Mouse (Mus musculus): ENCODE data around the gene Skiv2l. TPM values are rescaled to one million over a fixed set of nuclear protein-coding genes. Genes with fewer than 3 reads are reported as not detected.
"Not testable (repeated sequence)": the region's sequence is repeated elsewhere in the genome, so short reads cannot be mapped to it uniquely, and the experiment has no call there.

Skiv2l gene
- total RNA-seq, 1 experiment = 40.5 TPM

- no peak overlapping the region for H3K4me3 ChIP-seq (ENCODE audit: insufficient read depth in 1 of 2, low read depth in 1 of 2, low read length in 2 of 2, poor library complexity in 1 of 2, severe bottlenecking in 1 of 2)
- no peaks in the 10 kb centered on the region for H3K36me3 ChIP-seq (ENCODE audit: control insufficient read depth, insufficient read depth, low read length, poor library complexity, severe bottlenecking)
- no peak overlapping the region for H3K27ac ChIP-seq (ENCODE audit: insufficient read depth, low read depth, low read length, poor library complexity, severe bottlenecking)
- H3K9me3 ChIP-seq (ENCODE audit: control insufficient read depth, insufficient read depth, low read depth, low read length) = no peaks in the 10 kb centered on the region
- H3K4me1 ChIP-seq (ENCODE audit: control insufficient read depth in 2 of 2, insufficient read depth in 2 of 2, low read length in 2 of 2, poor library complexity in 1 of 2) = 0 out of 4 replicates have a peak, but pooled peaks cover 0 to 2% of the 10 kb centered on the region in 2 experiments
- TF ChIP-seq CHD2 (IDR thresholded peaks at IDR 0.05; ENCODE audit: low read depth, low read length) = no peak
- TF ChIP-seq ZNF384 (IDR thresholded peaks at IDR 0.05; ENCODE audit: low read depth, low read length) = no peak
- H3K9ac ChIP-seq (ENCODE audit: insufficient read depth, low read depth, low read length, poor library complexity, severe bottlenecking) = no peak overlapping the region
- in situ Hi-C loops (cut with MboI; ENCODE audit: low sequenced_read_pairs in 2 of 2, unreplicated experiment in 2 of 2) = no loop called here
- DNase-seq (ENCODE audit: low read depth, low spot score) = no peak
Observed at GRCm38 (mm10) chr17:34808599-34809205, 41.3 kb downstream of the Skiv2l start.

DNA sequence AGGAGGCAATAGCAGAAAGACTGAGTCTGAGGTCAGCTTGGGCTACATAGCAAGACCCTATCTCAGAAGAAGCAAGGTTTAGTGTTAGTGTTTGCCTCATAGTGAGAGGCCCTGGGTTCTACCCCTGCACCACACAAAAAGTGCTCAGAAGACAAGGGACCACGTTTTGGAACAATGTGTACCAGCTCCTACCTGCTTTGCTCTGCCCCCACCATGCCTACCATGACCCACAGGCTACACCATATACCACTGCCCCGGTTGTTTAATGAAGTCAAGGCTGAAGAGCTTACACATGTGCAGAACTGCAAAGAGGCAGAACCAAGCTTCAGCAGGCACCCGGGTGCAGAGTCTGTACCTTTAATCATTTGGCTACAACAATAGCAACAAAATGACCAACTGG is 42.8 kb downstream of the Skiv2l start:
- no peaks in the 10 kb centered on the region for H3K9me3 ChIP-seq (ENCODE audit: control insufficient read depth, insufficient read depth, low read depth, low read length)
- in situ Hi-C loops (cut with MboI; ENCODE audit: low sequenced_read_pairs in 2 of 2, unreplicated experiment in 2 of 2) = no loop called here
- TF ChIP-seq ZC3H11A (IDR thresholded peaks at IDR 0.05; ENCODE audit: borderline replicate concordance, low read depth, low read length) (no peak), MAFK (IDR thresholded peaks at IDR 0.05; ENCODE audit: insufficient read depth, low read depth, low read length) (no peak), ZNF384 (IDR thresholded peaks at IDR 0.05; ENCODE audit: low read depth, low read length) (no peak), HCFC1 (IDR thresholded peaks at IDR 0.05; ENCODE audit: borderline replicate concordance, insufficient read depth, low read length) (no peak), CHD2 (IDR thresholded peaks at IDR 0.05; ENCODE audit: low read depth, low read length) (no peak)
- H3K9ac ChIP-seq (ENCODE audit: insufficient read depth, low read depth, low read length, poor library complexity, severe bottlenecking) = no peak overlapping the region
- no peak overlapping the region for H3K4me3 ChIP-seq (ENCODE audit: insufficient read depth in 1 of 2, low read depth in 1 of 2, low read length in 2 of 2, poor library complexity in 1 of 2, severe bottlenecking in 1 of 2)
- H3K27ac ChIP-seq (ENCODE audit: insufficient read depth, low read depth, low read length, poor library complexity, severe bottlenecking) = no peak overlapping the region
- no peak for DNase-seq (ENCODE audit: low read depth, low spot score)
- H3K36me3 ChIP-seq (ENCODE audit: control insufficient read depth, insufficient read depth, low read length, poor library complexity, severe bottlenecking) = no peaks in the 10 kb centered on the region
- H3K4me1 ChIP-seq (ENCODE audit: control insufficient read depth in 2 of 2, insufficient read depth in 2 of 2, low read length in 2 of 2, poor library complexity in 1 of 2) = 0 out of 4 replicates have a peak, but pooled peaks cover 0 to 2% of the 10 kb centered on the region in 2 experiments

- TF ChIP-seq ZC3H11A (IDR thresholded peaks at IDR 0.05; ENCODE audit: borderline replicate concordance, low read depth, low read length) (0 out of 2 replicates have a peak, but pooled peaks have one; percentile 14), HCFC1 (IDR thresholded peaks at IDR 0.05; ENCODE audit: borderline replicate concordance, insufficient read depth, low read length) (no peak)
- H3K36me3 ChIP-seq (ENCODE audit: control insufficient read depth, insufficient read depth, low read length, poor library complexity, severe bottlenecking) = no peaks in the 10 kb centered on the region
- peak; percentile 26 for DNase-seq (ENCODE audit: low read depth, low spot score)
- no peaks in the 10 kb centered on the region for H3K4me1 ChIP-seq (ENCODE audit: control insufficient read depth in 2 of 2, insufficient read depth in 2 of 2, low read length in 2 of 2, poor library complexity in 1 of 2)
- H3K4me3 ChIP-seq (ENCODE audit: insufficient read depth in 1 of 2, low read depth in 1 of 2, low read length in 2 of 2, poor library complexity in 1 of 2, severe bottlenecking in 1 of 2) = no peak overlapping the region
- H3K27ac ChIP-seq (ENCODE audit: insufficient read depth, low read depth, low read length, poor library complexity, severe bottlenecking) = no peak overlapping the region
- in situ Hi-C loops (cut with MboI; ENCODE audit: low sequenced_read_pairs in 2 of 2, unreplicated experiment in 2 of 2) = no loop called here
- H3K9ac ChIP-seq (ENCODE audit: insufficient read depth, low read depth, low read length, poor library complexity, severe bottlenecking) = no peak overlapping the region
- no peaks in the 10 kb centered on the region for H3K9me3 ChIP-seq (ENCODE audit: control insufficient read depth, insufficient read depth, low read depth, low read length)
Observed at GRCm38 (mm10) chr17:34804871-34805562, 45.0 kb downstream of the Skiv2l start.

DNA sequence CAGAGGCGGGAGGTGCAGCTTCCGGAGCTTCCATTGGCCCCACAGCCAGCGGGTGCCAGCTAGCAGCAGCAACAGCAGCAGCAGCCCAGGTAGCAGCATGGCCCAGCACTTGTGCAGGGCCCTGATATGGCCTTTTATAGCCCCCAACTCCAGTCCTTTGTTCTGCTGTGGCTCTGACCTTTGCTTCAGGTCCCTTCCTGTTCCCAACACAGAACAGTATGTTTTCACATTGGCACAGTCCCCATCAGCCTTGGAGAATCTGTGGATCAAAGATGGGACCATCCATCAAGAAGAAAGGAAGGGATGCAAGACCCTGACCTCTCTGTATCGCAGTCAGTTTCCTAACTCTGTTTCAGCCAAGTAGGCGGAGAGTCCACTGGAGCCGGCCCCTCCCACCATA is 45.7 kb downstream of the Skiv2l start, which contains the start of gene Cyp21a1:
Cyp21a1 (minus strand) TSS at position 261 of the 400 bp plus-strand sequence.
- H3K9ac ChIP-seq (ENCODE audit: insufficient read depth, low read depth, low read length, poor library complexity, severe bottlenecking); DNase-seq (ENCODE audit: low read depth, low spot score); H3K9me3 ChIP-seq (ENCODE audit: control insufficient read depth, insufficient read depth, low read depth, low read length); in situ Hi-C loops (cut with MboI; ENCODE audit: low sequenced_read_pairs in 2 of 2, unreplicated experiment in 2 of 2); H3K27ac ChIP-seq (ENCODE audit: insufficient read depth, low read depth, low read length, poor library complexity, severe bottlenecking); H3K36me3 ChIP-seq (ENCODE audit: control insufficient read depth, insufficient read depth, low read length, poor library complexity, severe bottlenecking); H3K4me1 ChIP-seq (ENCODE audit: control insufficient read depth in 2 of 2, insufficient read depth in 2 of 2, low read length in 2 of 2, poor library complexity in 1 of 2); H3K4me3 ChIP-seq (ENCODE audit: insufficient read depth in 1 of 2, low read depth in 1 of 2, low read length in 2 of 2, poor library complexity in 1 of 2, severe bottlenecking in 1 of 2): not testable (repeated sequence)

DNA sequence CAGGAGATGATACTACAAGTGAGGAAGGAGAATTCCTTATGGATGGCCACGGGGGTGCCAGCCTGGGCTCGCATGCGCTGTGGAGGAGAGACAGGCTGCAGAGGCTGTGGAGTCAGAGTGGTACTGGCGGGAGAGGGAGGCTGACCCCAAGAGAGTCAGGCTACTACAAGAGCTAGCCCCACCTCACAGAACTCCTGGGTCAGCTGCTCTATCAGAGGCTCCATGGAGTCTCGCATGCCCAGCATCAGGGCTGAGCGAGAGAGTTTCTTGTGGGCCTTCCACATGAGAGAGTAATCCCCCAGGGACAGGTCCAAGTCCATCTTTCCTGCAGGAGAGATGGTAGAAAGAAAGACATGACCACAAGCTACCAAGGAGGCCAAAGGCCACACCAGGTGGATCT is 46.6 kb downstream of the Skiv2l start:
- H3K36me3 ChIP-seq (ENCODE audit: control insufficient read depth, insufficient read depth, low read length, poor library complexity, severe bottlenecking); H3K9ac ChIP-seq (ENCODE audit: insufficient read depth, low read depth, low read length, poor library complexity, severe bottlenecking); in situ Hi-C loops (cut with MboI; ENCODE audit: low sequenced_read_pairs in 2 of 2, unreplicated experiment in 2 of 2); H3K4me3 ChIP-seq (ENCODE audit: insufficient read depth in 1 of 2, low read depth in 1 of 2, low read length in 2 of 2, poor library complexity in 1 of 2, severe bottlenecking in 1 of 2); DNase-seq (ENCODE audit: low read depth, low spot score); H3K27ac ChIP-seq (ENCODE audit: insufficient read depth, low read depth, low read length, poor library complexity, severe bottlenecking); H3K4me1 ChIP-seq (ENCODE audit: control insufficient read depth in 2 of 2, insufficient read depth in 2 of 2, low read length in 2 of 2, poor library complexity in 1 of 2); H3K9me3 ChIP-seq (ENCODE audit: control insufficient read depth, insufficient read depth, low read depth, low read length): not testable (repeated sequence)

DNA sequence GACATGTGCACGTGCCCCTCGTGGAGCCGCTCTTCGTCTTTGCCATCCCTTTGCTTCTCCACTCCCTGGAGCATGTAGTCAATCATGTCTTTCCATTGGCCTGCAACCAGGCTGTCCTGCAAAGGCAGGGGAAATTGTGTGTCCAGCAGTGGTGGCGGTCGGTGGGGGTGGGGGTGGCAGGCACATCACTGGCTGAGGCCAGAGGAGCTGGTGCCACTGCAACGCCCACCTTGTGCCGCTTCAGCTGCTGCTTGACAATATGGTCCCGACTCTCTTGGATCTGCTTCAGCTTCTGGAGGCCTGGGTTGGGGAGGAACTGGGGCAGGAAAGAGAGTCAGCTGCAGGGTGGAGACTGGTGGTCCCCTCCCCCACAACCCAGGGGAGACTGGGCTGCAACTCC is 47.3 kb downstream of the Skiv2l start:
- H3K9me3 ChIP-seq (ENCODE audit: control insufficient read depth, insufficient read depth, low read depth, low read length); H3K9ac ChIP-seq (ENCODE audit: insufficient read depth, low read depth, low read length, poor library complexity, severe bottlenecking); in situ Hi-C loops (cut with MboI; ENCODE audit: low sequenced_read_pairs in 2 of 2, unreplicated experiment in 2 of 2); DNase-seq (ENCODE audit: low read depth, low spot score); H3K36me3 ChIP-seq (ENCODE audit: control insufficient read depth, insufficient read depth, low read length, poor library complexity, severe bottlenecking); H3K4me1 ChIP-seq (ENCODE audit: control insufficient read depth in 2 of 2, insufficient read depth in 2 of 2, low read length in 2 of 2, poor library complexity in 1 of 2); H3K27ac ChIP-seq (ENCODE audit: insufficient read depth, low read depth, low read length, poor library complexity, severe bottlenecking); H3K4me3 ChIP-seq (ENCODE audit: insufficient read depth in 1 of 2, low read depth in 1 of 2, low read length in 2 of 2, poor library complexity in 1 of 2, severe bottlenecking in 1 of 2): not testable (repeated sequence)

GRCm38 (mm10) chr17:34800781-34801305 is 49.2 kb downstream of the Skiv2l start:
- H3K4me3 ChIP-seq (ENCODE audit: insufficient read depth in 1 of 2, low read depth in 1 of 2, low read length in 2 of 2, poor library complexity in 1 of 2, severe bottlenecking in 1 of 2); H3K9ac ChIP-seq (ENCODE audit: insufficient read depth, low read depth, low read length, poor library complexity, severe bottlenecking); H3K36me3 ChIP-seq (ENCODE audit: control insufficient read depth, insufficient read depth, low read length, poor library complexity, severe bottlenecking); H3K9me3 ChIP-seq (ENCODE audit: control insufficient read depth, insufficient read depth, low read depth, low read length); H3K4me1 ChIP-seq (ENCODE audit: control insufficient read depth in 2 of 2, insufficient read depth in 2 of 2, low read length in 2 of 2, poor library complexity in 1 of 2); H3K27ac ChIP-seq (ENCODE audit: insufficient read depth, low read depth, low read length, poor library complexity, severe bottlenecking); DNase-seq (ENCODE audit: low read depth, low spot score); in situ Hi-C loops (cut with MboI; ENCODE audit: low sequenced_read_pairs in 2 of 2, unreplicated experiment in 2 of 2): not testable (repeated sequence)

Measured in ES-E14 (cell line).